1 mouse cellular context compared by ENCODE assay signal in genomic region chr11:17211258-17212140, GRCm38 (mm10).
TF ChIP-seq lines count a peak whose summit lies in the region.

Gene Pno1, minus strand, starts transcription at chr11:17211568.

TF ChIP-seq in MEL, 35 proteins besides CTCF, POLR2A, EP300 and RAD21 (continued from another document):
- 0 out of 4 replicates have a peak, but pooled peaks of 1 of the 2 experiments have one; percentile 20 for TF ChIP-seq USF2 (IDR thresholded peaks at IDR 0.05; ENCODE audit: borderline replicate concordance in 1 of 2, insufficient read depth in 1 of 2, low read depth in 1 of 2, low read length in 2 of 2)
- peak; percentile 100 for TF ChIP-seq MAX (IDR thresholded peaks at IDR 0.05; ENCODE audit: low read length)
- TF ChIP-seq ZC3H11A (IDR thresholded peaks at IDR 0.05; ENCODE audit: low read depth, low read length) = no peak; the same call in 1 of the 2 replicates
- TF ChIP-seq CHD2 (IDR thresholded peaks at IDR 0.05; ENCODE audit: low read length) = no peak
- TF ChIP-seq JUND (IDR thresholded peaks at IDR 0.05; ENCODE audit: low read depth, low read length) = no peak
- peak; percentile 93 for TF ChIP-seq NRF1 (IDR thresholded peaks at IDR 0.05; ENCODE audit: insufficient read depth, low read depth, low read length, poor library complexity, severe bottlenecking)
- TF ChIP-seq TAL1 (IDR thresholded peaks at IDR 0.05; ENCODE audit: low read length) = no peak
- no peak for TF ChIP-seq GABPA (IDR thresholded peaks at IDR 0.05; ENCODE audit: low read depth, low read length)
